Mouse (Mus musculus) cortical plate, adult 2 months (tissue): ENCODE measurements around the gene Irgq. TPM values are rescaled to one million over a fixed set of nuclear protein-coding genes. Genes with fewer than 3 reads are reported as not detected.

Experiments used
- H3K27ac ChIP-seq: fragments of 200-500 bp; 2 replicates; pipeline ENCODE4 v1.5.1; 2012; ENCODE audit warnings: low read length, control low read depth, inconsistent platforms; ENCODE audit not compliant: insufficient read depth
- H3K4me1 ChIP-seq: fragments of 200-500 bp; 2 replicates; pipeline ENCODE4 v1.6.1; 2011; ENCODE audit warnings: low read length; ENCODE audit not compliant: control insufficient read depth, insufficient read depth
- H3K4me3 ChIP-seq: fragments of 200-500 bp; 2 replicates; pipeline ENCODE4 v1.5.1; 2011; ENCODE audit warnings: mild to moderate bottlenecking, low read length, control low read depth; ENCODE audit not compliant: insufficient read depth
- CTCF ChIP-seq: fragments of 200-500 bp; IDR thresholded peaks from 2 replicates; pipeline ENCODE4 v1.5.1; 2011; ENCODE audit warnings: mild to moderate bottlenecking, control low read depth, low read length; ENCODE audit not compliant: insufficient read depth; ENCODE audit errors: extremely low read depth
- POLR2A ChIP-seq: fragments of 200-500 bp; IDR thresholded peaks from 2 replicates; pipeline ENCODE4 v1.6.1; 2011; ENCODE audit warnings: mild to moderate bottlenecking, low read length, control low read depth; ENCODE audit not compliant: insufficient read depth; ENCODE audit errors: extremely low read depth
- polyA plus RNA-seq: library from polyadenylated mRNA; depleted of rRNA; stranded (reverse); fragments of >200 nt; gene quantifications from 2 replicates; pipeline ENCODE4 v1.2.3, GENCODE M21; 2012

Gene Irgq
- polyA plus RNA-seq, 1 experiment, result 53.9 TPM

DNA sequence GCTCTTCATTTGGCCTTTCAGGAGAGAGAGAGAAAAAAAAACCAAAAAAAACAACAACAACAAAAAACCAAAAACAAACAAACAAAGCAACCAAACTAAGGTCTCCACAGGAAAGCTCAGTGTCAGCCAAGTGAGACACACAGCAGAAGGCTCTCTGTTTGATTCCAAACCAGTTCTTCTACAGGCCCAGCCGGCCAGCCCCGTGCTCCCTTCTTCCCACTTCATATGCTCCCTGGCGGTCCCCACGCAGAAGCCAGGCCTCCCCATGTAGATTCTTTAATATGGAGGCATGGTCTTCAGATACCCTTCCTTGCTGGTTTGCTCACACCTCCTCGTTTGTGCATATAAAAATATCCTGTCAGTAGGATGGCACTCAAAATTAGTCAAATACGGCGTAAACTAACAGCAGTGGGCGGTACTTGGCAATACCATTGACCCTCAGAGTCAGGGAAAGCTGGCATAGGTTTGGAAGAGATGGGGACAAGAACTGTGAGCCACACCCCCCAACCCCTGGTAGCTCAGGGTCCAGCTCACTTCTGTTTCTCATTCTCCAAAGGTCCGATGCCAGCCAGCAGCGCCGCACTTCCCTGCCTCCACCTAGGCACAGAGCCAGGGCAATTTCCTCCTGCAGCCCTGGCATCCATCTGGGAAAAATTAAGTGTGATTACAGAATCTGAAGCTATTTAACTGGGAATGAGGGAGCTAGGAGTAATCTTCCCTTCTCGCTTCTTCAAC is 4.6 kb upstream of the Irgq start:
- no peak for TF ChIP-seq CTCF
- no peak for TF ChIP-seq POLR2A
- H3K27ac ChIP-seq, result no peak overlapping the region

DNA sequence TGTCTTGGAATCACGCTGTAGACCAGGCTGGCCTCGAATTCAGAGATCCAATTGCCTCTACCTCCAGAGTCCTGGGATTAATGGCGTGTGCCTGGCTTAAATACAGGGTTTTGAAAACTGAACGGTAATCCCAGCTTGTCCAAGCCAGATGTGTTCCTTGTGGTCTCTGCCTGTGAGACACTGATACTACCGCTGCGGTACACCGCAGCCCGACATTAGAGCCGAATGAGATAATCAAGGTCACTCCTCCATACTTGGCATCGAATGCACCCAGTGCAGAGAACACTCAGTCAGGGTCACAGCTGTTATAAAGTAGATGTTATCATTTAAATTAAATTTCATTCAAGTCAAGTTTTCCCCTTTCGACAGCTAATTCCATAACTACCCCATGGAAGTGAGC is 1.6 kb upstream of the Irgq start:
- Histone ChIP-seq H3K4me1 (no peaks in the 10 kb centered on the region; the same call in 1 of the 2 replicates), H3K27ac (no peak overlapping the region), H3K4me3 (no peak overlapping the region)
- TF ChIP-seq POLR2A (no peak), CTCF (no peak)

More for the DNA sequence above, 4.6 kb upstream of the Irgq start:
- Histone ChIP-seq H3K4me3 (no peak overlapping the region), H3K4me1 (no peaks in the 10 kb centered on the region)

DNA sequence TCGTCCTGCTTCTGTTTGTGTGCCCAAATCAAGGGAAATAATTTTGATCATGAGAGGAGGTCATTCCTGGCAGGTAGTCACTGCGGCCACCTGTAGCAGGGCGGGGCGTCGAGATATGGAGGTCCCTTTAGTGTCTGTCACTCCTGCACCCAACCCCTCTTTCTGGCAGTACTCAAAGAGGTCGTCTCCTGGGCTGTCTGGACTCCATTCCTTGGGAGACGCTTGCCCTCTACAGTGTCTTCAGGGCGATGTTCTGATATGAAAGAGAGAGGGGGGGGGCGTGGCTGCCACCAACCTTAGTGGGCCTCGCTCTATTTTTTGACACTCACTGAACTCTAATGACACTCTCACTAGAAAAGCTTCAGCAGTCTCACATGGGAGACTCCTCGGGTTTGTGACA is 909 bp upstream of the Irgq start:
- Histone ChIP-seq H3K4me3 (peak overlapping the region; percentile 56), H3K27ac (no peak overlapping the region)
- TF ChIP-seq POLR2A (no peak), CTCF (no peak)

DNA sequence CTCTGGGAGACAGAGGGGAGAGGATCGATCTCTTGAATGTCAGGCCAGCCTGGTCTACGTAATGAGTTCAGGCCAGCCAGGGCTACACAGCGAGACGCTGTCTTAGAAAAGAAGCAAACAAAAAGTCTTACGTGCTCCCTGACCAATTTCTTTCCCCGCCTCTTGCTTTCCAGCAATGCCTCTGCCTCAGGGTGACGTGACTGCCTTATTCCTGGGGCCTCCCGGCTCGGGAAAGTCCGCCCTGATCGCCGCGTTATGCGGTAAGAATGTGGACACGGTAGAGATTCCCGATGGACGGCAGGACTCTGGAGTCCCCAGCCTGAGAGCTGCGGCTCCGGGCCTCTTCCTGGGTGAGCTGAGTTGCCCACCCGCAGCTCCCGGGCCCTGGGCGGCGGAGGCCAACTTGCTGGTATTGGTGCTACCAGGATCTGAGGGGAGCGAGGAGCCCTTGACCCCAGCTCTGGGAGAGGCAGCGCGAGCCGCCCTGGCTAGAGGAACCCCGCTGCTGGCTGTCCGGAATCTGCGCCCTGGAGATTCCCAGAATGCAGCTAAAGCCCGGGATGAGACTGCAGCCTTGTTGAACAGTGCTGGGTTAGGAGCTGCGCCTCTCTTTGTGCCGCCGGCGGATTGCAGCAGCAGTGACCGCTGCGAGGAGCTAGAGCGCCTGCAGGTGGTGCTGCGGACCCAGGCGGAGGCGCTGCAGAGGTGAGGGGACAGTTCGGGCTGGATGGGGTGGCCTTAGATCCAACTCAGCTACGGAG is 902 bp downstream of the Irgq start:
- Histone ChIP-seq H3K4me3 (peak overlapping the region; percentile 56), H3K4me1 (no peaks in the 10 kb centered on the region; the same call in 1 of the 2 replicates), H3K27ac (peak overlapping the region; percentile 57)
- peak; percentile 51; the same call in 1 of the 2 replicates for TF ChIP-seq POLR2A
- TF ChIP-seq CTCF, result peak; percentile 55

More for the DNA sequence above, 909 bp upstream of the Irgq start:
- H3K4me1 ChIP-seq, result no peaks in the 10 kb centered on the region; the same call in 1 of the 2 replicates

DNA sequence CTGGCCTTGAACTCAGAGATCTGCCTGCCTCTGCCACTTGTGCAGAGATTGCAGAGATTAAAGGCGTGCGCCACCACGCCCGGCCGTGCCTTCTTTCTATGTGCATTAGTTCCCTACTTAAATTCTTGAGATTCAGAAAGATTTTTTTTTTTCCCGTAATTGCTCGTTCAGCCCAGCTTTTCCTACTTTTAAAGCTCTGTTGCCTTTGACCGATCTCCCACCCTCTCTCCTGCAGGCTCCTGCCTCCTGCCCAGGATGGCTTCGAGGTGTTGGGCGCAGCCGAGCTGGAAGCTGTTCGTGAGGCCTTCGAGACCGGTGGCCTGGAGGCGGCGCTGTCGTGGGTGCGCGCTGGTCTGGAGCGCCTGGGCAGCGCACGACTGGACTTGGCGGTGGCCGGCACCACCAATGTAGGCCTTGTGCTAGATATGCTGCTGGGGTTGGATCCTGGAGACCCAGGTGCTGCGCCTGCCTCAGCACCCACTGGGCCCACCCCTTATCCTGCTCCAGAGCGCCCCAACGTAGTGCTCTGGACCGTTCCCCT is 2.6 kb downstream of the Irgq start:
- no peak for TF ChIP-seq CTCF
- TF ChIP-seq POLR2A, result no peak

DNA sequence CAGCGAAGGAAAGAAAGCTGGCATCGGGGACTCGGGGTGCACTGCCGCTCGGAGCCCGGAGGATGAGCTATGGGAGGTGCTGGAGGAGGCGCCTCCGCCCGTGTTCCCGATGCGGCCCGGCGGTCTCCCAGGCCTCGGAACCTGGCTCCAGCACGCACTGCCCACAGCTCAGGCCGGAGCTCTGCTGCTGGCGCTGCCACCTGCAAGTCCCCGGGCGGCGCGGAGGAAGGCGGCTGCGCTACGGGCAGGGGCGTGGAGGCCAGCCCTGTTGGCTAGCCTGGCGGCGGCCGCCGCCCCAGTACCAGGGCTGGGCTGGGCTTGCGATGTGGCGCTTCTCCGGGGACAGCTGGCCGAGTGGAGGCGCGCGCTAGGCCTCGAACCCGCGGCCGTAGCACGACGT is 3.3 kb downstream of the Irgq start:
- H3K27ac ChIP-seq, result no peak overlapping the region
- no peak overlapping the region for H3K4me3 ChIP-seq
- TF ChIP-seq CTCF (no peak), POLR2A (no peak)
- peaks cover 1% of the 10 kb centered on the region for H3K4me1 ChIP-seq

More for the DNA sequence above, 2.6 kb downstream of the Irgq start:
- Histone ChIP-seq H3K4me1 (no peaks in the 10 kb centered on the region; the same call in 1 of the 2 replicates), H3K27ac (no peak overlapping the region), H3K4me3 (no peak overlapping the region)

DNA sequence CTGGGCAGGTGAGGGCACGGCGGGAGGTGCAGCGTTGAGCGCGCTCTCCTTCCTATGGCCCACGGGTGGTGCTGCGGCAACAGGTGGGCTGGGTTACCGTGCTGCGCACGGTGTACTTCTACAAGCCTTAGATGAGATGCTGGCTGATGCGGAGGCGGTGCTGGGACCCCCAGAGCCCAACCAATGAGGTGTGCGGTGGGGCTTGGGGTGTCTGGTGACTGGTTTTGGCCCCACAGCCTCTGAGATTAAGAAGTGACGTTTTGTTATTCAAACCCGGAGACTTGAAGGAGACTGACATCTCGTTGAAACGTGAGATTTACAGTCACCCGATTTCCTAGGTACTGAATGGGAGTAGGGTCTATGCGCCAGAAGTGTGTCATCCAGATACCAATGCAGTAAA is 3.8 kb downstream of the Irgq start:
- H3K4me3 ChIP-seq, result no peak overlapping the region
- H3K27ac ChIP-seq, result no peak overlapping the region
- H3K4me1 ChIP-seq, result peaks cover 1% of the 10 kb centered on the region
- no peak for TF ChIP-seq POLR2A
- no peak for TF ChIP-seq CTCF

DNA sequence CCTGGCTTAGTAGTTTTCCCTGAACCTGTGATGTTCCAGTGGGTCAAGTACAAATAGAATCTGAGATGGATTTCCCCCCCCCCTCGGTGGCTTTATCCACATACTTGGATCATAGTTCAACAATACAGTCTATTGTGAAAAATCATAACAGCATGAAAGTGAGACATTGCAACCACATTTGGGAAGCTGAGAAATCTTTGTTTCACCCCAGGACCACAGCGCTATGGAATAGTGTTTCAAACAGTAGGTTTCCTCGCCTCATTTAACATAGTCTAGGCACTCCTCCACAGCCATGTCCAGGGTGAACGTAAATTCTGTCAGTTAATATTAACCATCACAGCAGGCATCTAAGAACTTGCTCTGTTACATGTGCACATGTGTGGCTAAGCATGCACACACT is 6.6 kb downstream of the Irgq start:
- H3K27ac ChIP-seq, result no peak overlapping the region
- no peak overlapping the region for H3K4me3 ChIP-seq
- H3K4me1 ChIP-seq, result peaks cover 1% of the 10 kb centered on the region
- no peak for TF ChIP-seq POLR2A
- TF ChIP-seq CTCF, result no peak

DNA sequence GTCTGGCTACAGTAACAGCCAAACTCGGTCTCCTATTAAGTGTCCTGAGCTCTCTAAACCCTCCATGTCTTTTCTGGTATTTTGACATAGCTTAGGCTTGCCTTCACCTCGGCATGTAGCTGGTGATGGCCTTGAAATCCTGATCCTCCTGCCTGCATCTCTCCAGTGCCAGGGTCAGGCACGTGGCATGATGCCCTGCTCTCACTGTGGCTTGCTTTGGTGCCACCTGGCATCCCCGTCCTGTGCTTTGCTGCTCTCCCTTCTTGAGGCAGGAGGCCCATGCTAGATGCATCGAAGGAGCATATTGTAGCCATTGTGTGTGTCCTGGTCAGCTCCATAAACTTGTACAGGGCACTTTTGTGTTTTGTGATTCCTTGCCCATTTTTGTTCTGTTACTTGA is 7.1 kb downstream of the Irgq start:
- Histone ChIP-seq H3K4me3 (no peak overlapping the region), H3K4me1 (peaks cover 1% of the 10 kb centered on the region), H3K27ac (no peak overlapping the region)
- TF ChIP-seq CTCF, result no peak
- TF ChIP-seq POLR2A, result no peak
